Mouse (Mus musculus) hindbrain, embryonic 14.5 days (tissue): ENCODE results near the gene Arhgap24. TPM values are rescaled to one million over a fixed set of nuclear protein-coding genes. Genes with fewer than 3 reads are reported as not detected.

Experiments used
- ATAC-seq: fragments of 200-750 bp; cut with Nextera tagmentation; 2 replicates; pipeline ENCODE4 v1.8.0; 2017; ENCODE audit warnings: moderate number of reproducible peaks, mild to moderate bottlenecking, moderate TSS enrichment, moderate library complexity; ENCODE audit not compliant: low FRiP score
- DNase-seq: peaks from one replicate; pipeline ENCODE4 v3.0.0-alpha.2; 2015; ENCODE audit warnings: low spot score
- H3K27ac ChIP-seq: fragments of 300-500 bp; sonication (generic); 2 replicates; pipeline ENCODE4 v1.5.1; 2014; ENCODE audit warnings: mild to moderate bottlenecking, moderate library complexity
- H3K27me3 ChIP-seq: fragments of 300-500 bp; sonication (generic); 2 replicates; pipeline ENCODE4 v1.6.1; 2014; ENCODE audit warnings: mild to moderate bottlenecking, low read length, mixed read lengths; ENCODE audit not compliant: control insufficient read depth, insufficient read depth
- H3K36me3 ChIP-seq: fragments of 300-500 bp; sonication (generic); replicated peaks from 2 replicates; pipeline ENCODE4 v1.6.1; 2014; ENCODE audit not compliant: control insufficient read depth, insufficient read depth
- H3K4me1 ChIP-seq: fragments of 300-500 bp; sonication (generic); replicated peaks from 2 replicates; pipeline ENCODE4 v1.6.1; 2014; ENCODE audit warnings: antibody characterized with exemption, low read length, mixed read lengths; ENCODE audit not compliant: control insufficient read depth, insufficient read depth
- H3K4me2 ChIP-seq: fragments of 300-500 bp; sonication (generic); replicated peaks from 2 replicates; pipeline ENCODE4 v1.6.1; 2014; ENCODE audit warnings: mild to moderate bottlenecking, moderate library complexity
- H3K4me3 ChIP-seq: fragments of 300-500 bp; sonication (generic); replicated peaks from 2 replicates; pipeline ENCODE4 v1.5.1; 2014; ENCODE audit warnings: mild to moderate bottlenecking, low read length
- H3K9ac ChIP-seq: fragments of 300-500 bp; sonication (generic); 2 replicates; pipeline ENCODE4 v1.6.1; 2014
- H3K9me3 ChIP-seq: fragments of 300-500 bp; sonication (generic); 2 replicates; pipeline ENCODE4 v1.6.1; 2016; ENCODE audit warnings: low read length; ENCODE audit not compliant: control insufficient read depth
- WGBS: fragments of 180-500 bp; shearing (Covaris S2); extraction: QIAGEN DNeasy Blood & Tissue Kit; methylation state at CpG from one replicate; pipeline ENCODE4 v1.1.7; 2014; 5-methylcytosine and 5-hydroxymethylcytosine counted together
- polyA plus RNA-seq: library from polyadenylated mRNA; unstranded; fragments of >200 nt; fragmentation: Nextera tagmentation; extraction: Ambion mirVana; gene quantifications from 2 replicates; pipeline ENCODE4 v1.2.1, GENCODE M21; 2014

Gene Arhgap24
- polyA plus RNA-seq, 1 experiment from 2014 or later: 10.3 TPM

DNA sequence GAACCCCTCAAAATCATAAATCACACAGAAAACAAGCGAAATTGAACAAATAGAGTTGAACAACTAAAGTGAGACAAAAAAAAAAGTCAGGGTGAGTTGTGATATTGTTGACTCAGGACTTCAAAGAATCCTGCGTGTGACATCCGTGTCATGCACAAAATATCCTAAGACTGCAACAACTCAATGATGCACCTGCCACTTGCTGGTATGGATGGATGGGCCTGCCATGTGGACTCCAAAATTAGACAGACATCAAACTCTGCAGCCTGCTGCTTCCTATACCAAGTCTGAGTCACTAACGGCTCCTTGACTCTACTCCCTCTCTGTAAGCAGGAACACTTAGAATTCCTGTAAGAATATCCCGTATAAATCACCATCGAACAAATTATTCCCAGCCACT is 321.6 kb downstream of the Arhgap24 start:
- WGBS: 85% methylated on average over 6 of the region's 6 CpGs
- Histone ChIP-seq H3K36me3 (no peaks in the 10 kb centered on the region), H3K4me3 (no peak overlapping the region), H3K4me2 (no peak overlapping the region), H3K27me3 (no peaks in the 10 kb centered on the region), H3K9ac (no peak overlapping the region), H3K4me1 (no peaks in the 10 kb centered on the region), H3K9me3 (no peaks in the 10 kb centered on the region), H3K27ac (no peak overlapping the region)
- no peak for DNase-seq
- no peak for ATAC-seq

DNA sequence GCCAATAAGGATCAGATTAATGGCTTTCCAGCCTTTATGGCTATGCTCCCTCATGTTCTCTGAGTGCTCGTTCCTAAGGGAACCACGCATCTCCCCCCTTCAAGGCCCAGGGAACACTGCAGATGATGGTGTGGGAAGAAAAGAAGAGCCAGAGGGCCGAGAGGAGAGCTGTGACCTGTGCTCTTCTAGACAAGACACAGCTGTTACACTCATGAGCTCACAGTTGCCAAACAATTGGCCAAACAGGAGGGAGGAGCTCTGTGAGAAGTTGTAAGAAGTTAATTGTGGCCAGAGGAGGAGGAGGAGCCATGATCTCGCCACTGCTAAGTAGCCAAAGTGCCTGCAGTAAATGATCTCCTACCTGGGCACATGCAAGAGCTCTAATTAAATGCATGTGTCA is 322.5 kb downstream of the Arhgap24 start:
- Histone ChIP-seq H3K4me3 (no peak overlapping the region), H3K27ac (no peak overlapping the region), H3K9me3 (no peaks in the 10 kb centered on the region), H3K9ac (no peak overlapping the region), H3K4me1 (no peaks in the 10 kb centered on the region), H3K4me2 (no peak overlapping the region), H3K36me3 (no peaks in the 10 kb centered on the region), H3K27me3 (no peaks in the 10 kb centered on the region)
- DNase-seq (no peak), ATAC-seq (no peak)
- 38% methylated on average over 4 of the region's 4 CpGs for WGBS

DNA sequence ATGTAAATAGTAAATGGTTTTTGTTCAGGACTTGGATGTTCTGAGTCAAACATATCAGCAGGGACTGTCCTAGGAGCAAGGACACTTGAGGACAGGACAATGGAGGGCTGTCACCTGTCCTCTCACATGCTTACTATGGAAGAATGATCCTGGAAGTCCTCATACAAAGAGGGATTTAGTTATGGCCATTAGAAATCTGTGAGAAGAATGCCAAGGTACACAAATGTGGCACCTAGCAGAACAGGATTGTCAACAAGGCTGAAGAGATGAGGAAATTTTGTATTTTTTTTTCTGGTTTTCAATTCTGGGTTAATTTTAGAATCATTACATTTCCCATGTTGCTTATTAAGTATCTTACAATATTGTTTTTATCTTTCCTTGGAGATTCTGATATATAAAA is 326.3 kb downstream of the Arhgap24 start:
- Histone ChIP-seq H3K9me3 (no peaks in the 10 kb centered on the region), H3K36me3 (no peaks in the 10 kb centered on the region), H3K4me1 (no peaks in the 10 kb centered on the region), H3K4me3 (no peak overlapping the region), H3K27ac (no peak overlapping the region), H3K9ac (no peak overlapping the region), H3K27me3 (no peaks in the 10 kb centered on the region), H3K4me2 (no peak overlapping the region)
- ATAC-seq (no peak), DNase-seq (no peak)

DNA sequence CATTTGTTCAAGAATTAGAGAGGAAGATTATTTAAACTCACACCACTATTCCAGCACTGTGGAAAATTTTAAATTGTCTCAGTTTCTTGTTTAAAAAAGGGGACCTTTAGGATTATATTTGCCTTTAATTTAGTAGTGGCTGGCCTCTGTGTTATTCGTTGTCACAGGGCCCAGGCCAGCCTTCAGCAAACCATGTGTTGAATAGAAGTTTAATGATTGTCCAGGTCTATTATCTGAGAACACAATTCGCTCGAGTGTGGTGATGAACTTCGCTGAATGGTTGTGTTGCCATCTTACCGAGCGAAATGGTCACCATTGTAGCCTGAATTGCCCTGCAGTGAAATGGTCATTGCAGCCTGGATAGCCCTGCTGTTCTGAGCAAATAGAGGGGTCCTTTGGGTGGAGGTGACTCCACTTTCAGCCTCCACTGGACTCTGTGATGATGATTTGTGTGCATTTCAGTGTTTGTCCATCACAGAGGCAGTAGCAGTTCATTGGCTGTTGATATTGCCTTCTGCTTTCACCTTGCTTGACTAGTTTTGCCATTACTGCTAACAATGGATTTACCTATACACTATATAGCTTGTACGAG is 329.3 kb downstream of the Arhgap24 start:
- no peaks in the 10 kb centered on the region for H3K36me3 ChIP-seq
- ATAC-seq: no peak
- H3K4me1 ChIP-seq: peaks cover 7% of the 10 kb centered on the region; the same call in 1 of the 2 replicates
- no peak overlapping the region for H3K4me2 ChIP-seq
- H3K9me3 ChIP-seq: no peaks in the 10 kb centered on the region
- no peak overlapping the region for H3K27ac ChIP-seq
- WGBS: 41% methylated on average over 7 of the region's 7 CpGs
- H3K27me3 ChIP-seq: no peaks in the 10 kb centered on the region
- no peak overlapping the region for H3K4me3 ChIP-seq
- H3K9ac ChIP-seq: no peak overlapping the region
- DNase-seq: no peak

DNA sequence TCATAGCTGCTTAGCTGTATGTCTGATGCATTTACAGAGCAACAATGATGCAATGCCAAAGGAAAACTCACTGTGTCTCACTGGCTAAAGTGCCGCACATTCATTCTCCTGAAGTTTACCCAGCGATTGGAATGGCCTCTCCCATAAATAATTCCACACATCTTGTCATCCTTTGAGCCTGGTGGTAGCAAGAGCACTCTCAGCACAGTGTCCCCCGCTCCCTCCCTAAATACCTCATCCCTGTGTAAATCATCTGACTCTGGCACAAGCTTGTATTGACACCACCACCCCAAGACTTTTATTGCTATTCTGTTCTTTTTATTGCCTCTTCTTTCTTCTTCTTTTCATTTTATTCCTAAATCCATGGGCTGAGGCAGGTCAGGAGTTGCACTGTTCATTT is 332.1 kb downstream of the Arhgap24 start:
- 62% methylated on average over 3 of the region's 3 CpGs for WGBS
- Histone ChIP-seq H3K4me1 (peaks cover 7% of the 10 kb centered on the region; the same call in 1 of the 2 replicates), H3K9me3 (no peaks in the 10 kb centered on the region), H3K36me3 (no peaks in the 10 kb centered on the region), H3K9ac (no peak overlapping the region), H3K4me3 (no peak overlapping the region), H3K27ac (0 out of 2 replicates have a peak overlapping the region, but pooled peaks have one; percentile 9), H3K4me2 (no peak overlapping the region), H3K27me3 (no peaks in the 10 kb centered on the region)
- ATAC-seq (no peak), DNase-seq (no peak)

DNA sequence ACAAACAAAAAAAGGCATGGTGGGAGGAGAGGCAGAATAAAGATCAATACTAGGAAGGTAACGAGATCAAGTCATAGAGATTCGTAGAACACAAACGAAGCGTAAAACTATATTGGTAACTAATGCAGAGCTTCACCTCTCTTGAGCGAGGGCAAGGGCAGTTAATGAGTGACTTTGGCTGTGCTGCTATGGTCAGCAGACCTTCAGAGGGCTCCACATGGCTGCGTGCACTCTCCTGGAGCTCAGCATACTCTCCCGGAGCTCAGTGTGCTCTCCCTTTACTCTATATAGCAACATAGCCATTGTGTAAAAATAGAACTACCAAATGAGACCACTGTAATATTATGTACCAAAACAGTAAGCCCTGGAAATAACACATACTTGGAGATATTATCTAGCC is 336.4 kb downstream of the Arhgap24 start:
- ATAC-seq (no peak), DNase-seq (no peak)
- no peaks in the 10 kb centered on the region for H3K9me3 ChIP-seq
- no peak overlapping the region for H3K4me3 ChIP-seq
- H3K4me2 ChIP-seq: no peak overlapping the region
- no peaks in the 10 kb centered on the region for H3K36me3 ChIP-seq
- H3K27ac ChIP-seq: no peak overlapping the region
- H3K27me3 ChIP-seq: no peaks in the 10 kb centered on the region
- 75% methylated on average over 7 of the region's 7 CpGs for WGBS
- H3K4me1 ChIP-seq: peaks cover 7% of the 10 kb centered on the region; the same call in 1 of the 2 replicates
- no peak overlapping the region for H3K9ac ChIP-seq

DNA sequence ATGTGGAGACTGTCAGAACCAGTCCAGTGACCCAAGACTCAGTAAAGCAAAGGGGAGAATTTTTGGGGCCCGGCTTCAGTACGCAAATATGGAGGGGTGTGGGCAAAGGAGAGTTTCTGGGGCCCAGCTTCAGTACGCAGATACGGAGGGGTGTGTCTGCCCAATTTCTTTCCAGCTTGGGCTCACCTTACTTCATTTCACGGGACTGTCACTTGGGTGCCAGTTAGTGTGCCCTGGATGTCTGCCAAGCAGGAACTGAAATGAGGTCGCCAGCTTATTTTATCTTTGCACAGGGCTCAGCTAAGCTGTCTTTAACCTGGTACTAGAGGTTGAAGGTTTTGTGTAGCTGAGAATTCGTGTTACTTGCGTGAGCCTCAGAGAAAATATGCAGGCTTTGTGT is 344.3 kb downstream of the Arhgap24 start:
- Histone ChIP-seq H3K27ac (no peak overlapping the region), H3K9ac (no peak overlapping the region), H3K4me3 (no peak overlapping the region), H3K36me3 (no peaks in the 10 kb centered on the region), H3K4me1 (no peaks in the 10 kb centered on the region), H3K27me3 (no peaks in the 10 kb centered on the region), H3K9me3 (no peaks in the 10 kb centered on the region), H3K4me2 (no peak overlapping the region)
- DNase-seq (no peak), ATAC-seq (no peak)
- 77% methylated on average over 8 of the region's 8 CpGs for WGBS

DNA sequence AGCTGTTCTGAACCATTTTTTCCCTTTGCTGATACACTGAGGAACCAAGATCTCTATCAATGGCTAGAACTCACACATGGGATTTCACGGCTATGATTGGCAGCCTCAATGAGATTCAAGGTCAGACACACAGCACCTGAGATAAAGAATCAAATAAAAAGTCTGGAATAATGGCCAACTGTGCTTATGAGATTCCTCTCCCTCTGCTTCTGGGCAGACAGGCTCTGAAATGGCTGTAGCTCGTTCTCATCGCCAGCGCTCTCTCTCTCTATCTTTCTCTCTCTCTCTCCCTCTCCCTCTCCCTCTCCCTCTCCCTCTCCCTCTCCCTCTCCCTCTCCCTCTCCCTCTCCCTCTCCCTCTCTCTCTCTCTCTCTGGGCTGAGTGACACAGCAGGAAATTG is 357.9 kb downstream of the Arhgap24 start:
- H3K9me3 ChIP-seq: no peaks in the 10 kb centered on the region
- no peak overlapping the region for H3K4me3 ChIP-seq
- peak overlapping the region; percentile 76 for H3K27ac ChIP-seq
- H3K4me2 ChIP-seq: no peak overlapping the region
- ATAC-seq (no peak; the same call in 1 of the 2 replicates), DNase-seq (no peak)
- 38% methylated on average over 4 of the region's 4 CpGs for WGBS
- no peaks in the 10 kb centered on the region; the same call in 1 of the 2 replicates for H3K4me1 ChIP-seq
- no peaks in the 10 kb centered on the region for H3K36me3 ChIP-seq
- H3K27me3 ChIP-seq: no peaks in the 10 kb centered on the region
- H3K9ac ChIP-seq: no peak overlapping the region

DNA sequence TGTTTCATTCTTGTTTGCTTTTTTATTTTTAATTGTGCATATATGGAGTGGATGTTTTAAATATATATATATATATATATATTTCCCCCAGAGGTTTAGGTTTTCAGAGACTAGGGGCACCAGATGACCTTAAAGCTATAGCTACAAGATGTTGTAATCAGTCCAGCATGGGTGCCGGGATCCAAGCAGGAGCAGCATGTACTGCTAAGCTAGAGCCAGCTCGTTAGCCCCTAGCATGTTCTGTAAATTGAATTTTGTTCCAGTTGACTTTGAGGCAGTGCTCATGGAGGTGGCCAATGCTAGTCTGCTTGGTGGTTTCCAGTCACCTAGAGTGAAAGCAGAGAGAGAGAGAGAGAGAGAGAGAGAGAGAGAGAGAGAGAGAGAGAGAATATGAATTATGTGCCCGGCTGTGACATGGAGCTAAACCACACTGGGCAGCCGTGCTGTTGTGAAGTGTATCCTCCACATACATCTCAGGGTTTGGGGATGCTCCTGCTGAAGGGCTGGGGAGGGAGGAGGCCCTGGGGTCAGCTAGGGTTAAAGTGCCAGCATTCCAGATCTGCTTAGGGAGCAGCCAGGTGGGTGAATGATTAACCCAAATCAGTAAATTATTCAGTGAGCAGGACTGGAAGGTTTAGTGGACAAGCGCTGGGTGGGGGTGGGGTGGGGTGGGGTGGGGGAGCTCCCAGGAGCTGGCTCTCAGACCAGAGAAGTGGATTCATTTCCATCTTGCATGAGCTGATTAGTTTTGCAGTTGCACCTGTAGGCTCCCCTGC is 362.9 kb downstream of the Arhgap24 start:
- 24% methylated on average over 5 of the region's 5 CpGs for WGBS
- H3K9ac ChIP-seq: 0 out of 2 replicates have a peak overlapping the region, but pooled peaks have one; percentile 66
- ATAC-seq (no peak), DNase-seq (no peak)
- H3K4me1 ChIP-seq: peaks cover 23% of the 10 kb centered on the region
- H3K9me3 ChIP-seq: no peaks in the 10 kb centered on the region
- peak overlapping the region; percentile 87 for H3K27ac ChIP-seq
- no peaks in the 10 kb centered on the region for H3K27me3 ChIP-seq
- no peak overlapping the region for H3K4me3 ChIP-seq
- no peaks in the 10 kb centered on the region for H3K36me3 ChIP-seq
- peak overlapping the region; percentile 79; the same call in 1 of the 2 replicates for H3K4me2 ChIP-seq
